Mouse (Mus musculus) left cerebral cortex, adult 9 months (tissue): ENCODE results near the gene Asb13.

Source experiments
- DNase-seq, 2 experiments: peaks; one replicate each; pipeline ENCODE4 v3.0.0; 2022; ENCODE audit warnings: low spot score in 2 of 2

Gene Asb13

DNA sequence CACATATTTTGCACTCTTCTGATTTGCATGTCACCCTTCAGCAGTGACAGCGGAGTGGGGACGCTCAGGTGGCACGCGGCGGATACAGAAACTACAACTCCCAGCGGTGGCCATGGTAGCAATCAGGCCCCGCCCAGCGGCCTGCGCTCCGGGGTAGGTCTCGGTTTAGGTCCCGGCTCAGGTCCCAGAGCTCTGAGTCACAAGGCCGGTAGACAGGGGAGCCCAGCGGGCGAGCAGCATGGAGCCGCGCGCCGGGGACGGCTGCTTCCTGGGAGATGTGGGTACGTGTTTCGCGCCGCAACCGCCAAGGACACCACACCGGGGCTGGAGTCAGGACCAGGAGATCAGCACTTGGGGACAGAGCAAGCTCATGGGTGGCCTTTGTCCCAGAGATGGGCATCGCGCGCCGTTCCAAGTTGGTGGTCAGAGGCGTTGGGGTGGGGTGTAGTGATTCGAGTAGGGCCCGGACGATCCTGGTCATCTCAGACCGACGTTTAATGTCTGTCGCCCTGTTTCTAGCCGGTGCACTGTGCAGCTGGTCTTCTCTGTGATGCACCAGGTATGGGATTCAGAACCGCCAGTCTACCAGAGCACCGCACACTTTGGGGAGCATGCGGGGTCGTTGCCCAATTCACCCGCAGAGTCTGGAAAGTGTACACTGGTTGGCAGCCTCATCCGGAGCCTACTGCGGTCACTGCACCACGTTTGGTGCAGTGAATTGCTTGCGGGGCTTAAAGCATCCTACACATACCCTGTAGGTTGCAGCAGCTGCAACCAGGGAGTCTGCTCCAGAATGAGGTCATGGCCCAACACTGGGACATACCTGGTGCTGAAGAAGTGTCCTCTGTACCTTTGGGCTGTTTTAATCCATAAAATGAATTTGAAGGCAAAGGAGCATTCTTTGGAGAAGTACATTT lies at the start of gene Asb13:
TSS of gene Asb13 (plus strand) at position 138 of the 917 bp plus-strand sequence.
- peak; percentile 62 to 87 for DNase-seq

DNA sequence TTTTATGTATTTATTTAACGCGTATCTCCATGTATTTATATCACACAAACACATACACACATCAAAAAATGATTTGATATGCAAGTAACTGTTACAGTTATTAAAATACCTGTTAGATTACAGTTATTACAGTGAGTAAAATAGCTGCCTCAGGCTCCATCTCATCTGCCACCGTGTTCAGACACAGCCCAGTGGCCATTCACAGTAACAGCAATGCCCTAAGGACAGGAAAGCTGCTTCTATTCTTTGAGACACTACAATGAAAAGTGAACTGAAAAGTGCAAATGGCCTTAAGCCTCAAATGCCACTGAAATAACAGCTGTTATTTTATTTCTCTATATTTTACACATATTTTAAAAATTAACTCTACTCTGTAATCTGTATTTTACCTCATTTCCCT lies 43.0 kb upstream of the Asb13 start:
- no peak for DNase-seq

DNA sequence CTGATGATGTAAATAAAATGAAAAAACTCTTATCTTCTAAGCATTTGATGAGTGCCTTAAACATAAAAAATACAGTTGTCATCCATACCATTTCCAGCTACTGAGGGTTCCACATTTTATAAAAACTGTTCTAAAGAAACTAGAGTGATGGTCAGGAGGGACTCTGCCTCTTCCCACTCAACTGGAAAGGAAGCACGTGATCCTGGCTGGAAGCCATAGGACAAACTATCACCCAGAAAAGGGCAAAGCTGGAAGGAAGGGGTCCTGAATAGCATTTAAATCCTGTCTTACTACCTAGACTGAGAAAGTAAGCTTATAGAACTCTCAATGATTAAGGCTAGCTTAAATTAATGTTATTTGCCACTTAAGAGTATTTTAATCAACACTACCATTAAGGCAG lies 39.5 kb upstream of the Asb13 start:
- DNase-seq: no peak

DNA sequence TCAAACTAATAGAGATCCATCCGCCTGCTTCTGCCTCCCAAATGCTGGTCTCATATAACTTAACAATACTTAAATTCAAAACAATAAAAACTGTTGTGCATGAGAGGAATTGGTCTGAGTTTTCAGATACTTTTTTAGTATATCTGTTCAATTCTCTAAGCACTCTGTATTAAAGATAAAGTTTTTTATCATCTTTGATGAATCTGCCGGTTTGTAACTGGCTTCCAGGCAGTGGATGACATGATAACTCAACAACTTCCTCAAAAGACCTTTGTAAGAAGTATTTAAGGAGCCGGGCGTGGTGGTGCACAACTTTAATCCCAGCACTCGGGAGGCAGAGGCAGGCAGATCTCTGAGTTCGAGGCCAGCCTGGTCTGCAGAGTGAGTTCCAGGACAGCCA lies 37.6 kb upstream of the Asb13 start:
- no peak for DNase-seq

DNA sequence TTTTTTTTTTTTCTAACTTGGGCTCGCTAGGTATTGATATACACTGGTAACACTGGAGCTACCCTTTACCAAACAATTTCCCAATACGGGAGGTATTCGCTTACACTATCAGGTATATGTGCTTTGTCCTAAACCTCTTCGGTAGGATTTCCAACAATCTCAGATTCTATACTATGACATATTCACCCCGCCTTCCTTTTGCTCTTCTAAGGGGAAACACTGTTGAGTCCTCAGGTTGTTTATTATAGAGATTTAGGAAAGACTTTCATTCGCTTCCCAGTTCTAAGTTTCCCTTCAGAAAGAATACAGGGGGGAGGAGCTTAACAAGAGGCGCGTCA lies 24.1 kb upstream of the Asb13 start:
- no peak for DNase-seq

DNA sequence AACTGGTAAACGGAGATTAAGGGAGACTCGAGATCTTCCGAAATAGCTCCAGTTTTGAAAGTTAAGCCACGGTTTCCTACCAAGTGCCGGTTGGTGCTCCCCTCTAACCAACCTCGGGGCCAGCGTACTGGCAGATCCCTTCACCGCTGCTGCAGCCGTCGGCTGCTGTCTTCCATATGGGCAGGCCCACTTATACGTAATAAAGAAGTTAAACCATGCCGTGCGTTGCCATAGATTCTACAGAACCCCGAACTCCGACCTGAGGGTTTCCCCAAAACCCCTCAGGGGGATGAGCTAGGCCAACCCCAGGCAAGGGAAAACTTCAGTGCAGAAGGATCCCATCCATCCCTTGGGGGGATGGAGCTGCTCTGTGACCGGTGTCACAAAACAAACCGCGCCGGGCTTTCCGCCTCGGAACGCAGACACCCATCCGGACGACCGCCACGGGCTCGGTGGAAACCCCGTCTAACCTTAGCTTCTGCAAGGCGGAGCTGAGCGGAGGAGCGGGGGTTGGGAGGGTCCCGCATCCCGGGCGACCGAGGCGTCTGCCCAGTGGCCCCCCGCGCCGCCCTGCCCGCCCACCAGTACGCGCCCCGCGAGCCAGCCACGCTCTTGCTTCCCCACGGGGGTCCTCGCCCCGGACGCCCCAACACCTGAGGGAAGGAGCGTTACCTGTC lies 23.6 kb upstream of the Asb13 start:
- peak in 1 of 2 experiments; percentile 8 for DNase-seq

DNA sequence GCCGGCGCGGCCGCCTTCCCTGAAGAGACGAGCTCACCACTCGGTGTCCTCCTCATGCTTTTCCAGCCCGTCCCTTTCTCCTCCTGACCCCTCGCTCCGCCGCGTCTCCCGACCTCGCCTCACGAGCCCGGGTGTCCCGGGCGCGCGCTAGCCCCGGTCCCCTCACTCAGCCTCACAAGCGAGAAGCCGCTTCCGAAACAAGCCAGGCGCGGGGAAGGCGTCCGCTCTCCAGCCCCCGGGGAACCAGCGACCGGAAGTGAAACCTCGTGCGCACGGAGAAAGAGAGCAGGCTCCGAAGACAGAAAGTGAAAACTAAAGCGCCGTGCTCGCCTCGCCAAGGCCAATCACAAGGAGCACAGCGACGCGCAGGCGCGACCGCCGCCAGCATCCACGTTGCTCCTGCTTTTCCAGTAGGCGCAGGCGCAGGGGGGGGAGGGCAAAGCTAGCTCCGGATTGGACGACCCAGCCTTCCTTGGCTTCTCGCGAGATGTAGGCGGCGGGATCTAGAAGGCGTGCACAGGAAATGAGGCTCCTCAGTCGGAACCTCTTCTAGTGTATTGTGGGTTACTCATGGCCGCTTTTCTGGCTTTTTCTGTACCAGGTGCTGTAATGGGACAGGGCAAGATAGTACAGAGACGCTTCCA lies 22.9 kb upstream of the Asb13 start, which contains the start of gene Fam208b:
TSS of gene Fam208b (minus strand) at position 314 of the 644 bp plus-strand sequence.
- DNase-seq: peak; percentile 95 to 99

DNA sequence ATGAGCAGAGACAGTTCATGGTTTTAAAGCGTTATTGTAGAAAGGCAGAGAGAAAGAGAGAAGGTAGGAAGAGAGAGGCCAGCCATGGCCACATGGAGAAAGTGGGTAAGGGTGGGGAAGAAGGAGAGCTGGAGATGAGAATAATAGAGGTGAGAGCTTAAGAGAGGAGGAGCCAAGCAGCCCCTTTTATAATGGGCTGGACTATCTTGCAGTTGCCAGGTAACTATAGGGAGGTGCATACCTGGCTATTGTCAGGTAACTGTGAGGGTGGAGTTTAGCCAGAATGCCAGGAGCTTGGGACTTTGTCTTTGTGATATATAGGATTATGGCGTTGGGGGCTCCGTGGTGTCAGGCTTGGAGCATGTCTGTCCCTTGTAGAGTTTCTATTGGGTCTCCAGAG lies 6.7 kb upstream of the Asb13 start:
- no peak for DNase-seq

DNA sequence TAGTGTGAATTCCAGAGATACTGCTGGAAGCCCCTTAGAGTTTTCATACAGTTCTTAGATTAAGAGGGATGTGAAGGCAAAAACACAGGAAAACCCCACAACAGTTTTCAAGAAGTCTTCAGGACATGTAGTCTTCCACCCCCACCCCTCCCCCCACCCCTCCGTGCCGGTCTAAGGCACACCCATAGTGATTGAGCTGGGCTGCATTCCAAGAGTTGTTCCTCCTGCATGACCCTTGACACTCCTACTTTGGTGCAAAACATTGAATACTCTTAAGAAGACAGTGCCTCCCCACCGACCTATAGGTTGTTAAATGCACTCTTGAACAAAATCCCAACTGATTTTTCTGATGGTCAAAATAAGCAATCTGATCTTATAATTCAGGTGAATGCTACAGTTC lies 5.7 kb upstream of the Asb13 start:
- no peak for DNase-seq

DNA sequence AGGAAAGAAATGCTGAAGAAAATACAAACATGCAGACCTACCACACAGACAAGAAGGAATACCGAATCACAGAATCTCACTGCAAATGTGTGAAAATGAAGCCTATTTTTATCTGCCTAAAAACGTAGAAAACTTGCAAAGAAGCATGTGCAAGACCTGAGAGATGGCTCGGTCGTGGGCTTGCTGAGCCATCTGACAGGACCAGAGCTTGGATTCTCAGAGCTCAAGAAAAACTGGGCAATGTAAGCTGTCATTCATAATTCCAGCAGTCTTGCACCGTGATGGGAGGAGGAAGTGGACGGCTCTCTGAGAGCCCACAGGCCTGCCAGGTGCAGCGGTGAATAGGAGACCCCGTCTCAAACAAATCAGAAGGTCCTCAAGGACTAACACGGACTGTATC lies 1.3 kb upstream of the Asb13 start:
- DNase-seq: no peak

DNA sequence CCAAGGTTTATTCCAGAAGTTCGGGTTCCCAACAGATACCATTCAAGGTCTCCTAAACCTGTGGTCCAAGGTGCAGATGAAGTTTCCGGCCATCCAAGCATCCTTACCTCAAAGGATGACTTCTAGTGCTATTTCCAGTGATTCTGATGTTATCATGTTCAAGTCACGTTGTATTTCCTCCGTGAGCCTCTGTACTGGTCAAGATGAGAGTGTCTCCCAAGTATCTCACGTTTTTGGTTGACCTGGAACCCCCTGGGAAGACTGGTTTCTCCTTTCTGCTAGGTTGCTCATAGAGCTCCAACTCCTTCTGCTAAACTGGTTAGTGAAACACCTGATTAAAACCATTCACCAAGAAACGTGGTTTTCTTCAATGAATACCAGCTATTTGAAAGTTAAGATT lies 701 bp upstream of the Asb13 start:
- DNase-seq: no peak

DNA sequence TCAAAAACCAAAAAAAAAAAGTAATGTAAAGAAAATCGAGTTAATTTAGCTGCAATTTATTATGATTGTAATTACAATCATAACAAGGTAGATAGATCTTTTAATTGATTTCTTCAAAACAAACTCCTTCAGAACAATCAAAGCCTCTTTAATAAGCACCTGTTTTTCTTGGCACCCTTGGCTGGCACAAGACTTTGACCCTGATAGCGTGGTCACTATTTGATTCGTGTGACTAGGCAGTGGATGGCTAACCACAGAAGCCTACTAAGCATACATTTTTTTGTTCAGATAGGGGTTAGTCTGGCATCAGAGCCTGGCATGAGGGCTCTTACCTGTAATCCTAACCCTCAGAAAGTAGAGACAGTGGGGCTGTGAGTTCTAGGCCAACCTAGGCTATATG lies 1.2 kb downstream of the Asb13 start:
- no peak for DNase-seq

DNA sequence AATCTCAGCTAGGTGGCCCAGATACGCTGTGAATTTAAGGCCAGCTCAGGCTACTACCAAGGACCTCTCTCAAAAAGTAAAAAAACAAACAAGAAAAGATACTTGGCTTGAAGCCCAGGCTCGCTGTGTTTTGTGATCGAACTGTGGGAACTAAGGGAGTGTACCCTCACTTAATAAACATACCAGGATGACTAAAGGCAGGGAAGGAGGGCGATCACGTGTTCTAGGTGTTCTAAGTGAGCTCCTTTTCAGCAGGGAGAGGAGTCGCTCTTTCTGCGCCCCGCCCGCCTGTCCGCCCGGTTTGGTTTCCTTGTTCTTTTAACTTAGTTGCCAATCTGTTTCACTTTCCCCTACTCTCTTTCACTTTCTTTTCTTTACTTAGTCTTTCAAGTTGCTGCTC lies 3.0 kb downstream of the Asb13 start:
- DNase-seq: no peak

DNA sequence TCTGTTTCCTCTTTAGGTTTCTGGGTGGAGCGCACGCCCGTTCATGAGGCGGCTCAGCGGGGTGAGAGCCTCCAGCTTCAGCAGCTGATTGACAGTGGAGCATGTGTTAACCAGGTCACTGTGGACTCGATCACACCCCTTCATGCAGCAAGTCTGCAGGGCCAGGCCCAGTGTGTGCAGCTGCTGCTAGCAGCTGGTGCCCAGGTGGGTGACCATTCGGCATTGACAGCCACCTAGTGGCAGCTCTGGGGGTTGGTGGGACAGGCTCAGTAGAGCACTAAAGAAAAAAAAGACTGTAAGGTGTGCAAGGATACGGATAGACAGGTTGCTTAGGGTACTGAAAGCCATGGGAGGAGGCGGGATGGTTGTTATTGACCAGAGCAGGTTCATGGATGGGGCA lies 8.2 kb downstream of the Asb13 start:
- DNase-seq: no peak

DNA sequence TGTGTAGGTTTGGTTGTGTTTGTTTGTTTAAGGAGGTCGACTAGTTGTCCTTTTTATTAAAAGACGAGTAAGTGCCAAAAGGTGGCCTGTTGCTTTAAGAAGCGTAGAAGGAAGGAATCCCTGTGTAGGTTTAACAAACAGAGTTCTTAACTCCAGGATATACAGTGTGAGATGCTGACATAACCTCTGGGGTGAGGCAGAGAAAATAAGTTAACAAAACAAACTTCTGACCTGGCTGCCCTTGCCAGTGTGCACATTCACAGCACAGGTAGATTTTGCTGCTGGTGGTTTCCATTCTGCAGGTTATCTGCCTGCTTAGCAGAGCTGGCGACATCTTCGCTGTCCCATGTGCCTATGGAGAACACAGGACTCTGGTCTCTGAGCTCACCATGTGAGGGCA lies 8.7 kb downstream of the Asb13 start:
- no peak for DNase-seq

DNA sequence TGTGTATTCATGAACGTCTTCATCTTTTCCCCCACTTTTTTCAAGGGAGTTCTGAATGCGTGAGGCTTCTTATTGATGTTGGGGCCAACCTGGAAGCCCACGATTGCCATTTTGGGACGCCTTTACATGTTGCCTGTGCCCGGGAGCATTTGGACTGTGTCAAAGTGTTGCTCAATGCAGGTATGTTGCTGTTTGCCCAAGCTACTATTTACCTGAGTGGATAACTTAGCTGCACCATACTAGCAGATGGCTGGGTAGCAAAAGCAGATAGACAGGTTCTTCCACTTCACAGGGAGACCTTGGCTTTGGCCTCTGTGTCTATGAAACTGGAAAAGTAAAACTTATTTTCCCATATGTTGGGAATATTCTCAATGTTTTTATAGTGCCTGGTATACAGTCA lies 11.0 kb downstream of the Asb13 start:
- DNase-seq: no peak

DNA sequence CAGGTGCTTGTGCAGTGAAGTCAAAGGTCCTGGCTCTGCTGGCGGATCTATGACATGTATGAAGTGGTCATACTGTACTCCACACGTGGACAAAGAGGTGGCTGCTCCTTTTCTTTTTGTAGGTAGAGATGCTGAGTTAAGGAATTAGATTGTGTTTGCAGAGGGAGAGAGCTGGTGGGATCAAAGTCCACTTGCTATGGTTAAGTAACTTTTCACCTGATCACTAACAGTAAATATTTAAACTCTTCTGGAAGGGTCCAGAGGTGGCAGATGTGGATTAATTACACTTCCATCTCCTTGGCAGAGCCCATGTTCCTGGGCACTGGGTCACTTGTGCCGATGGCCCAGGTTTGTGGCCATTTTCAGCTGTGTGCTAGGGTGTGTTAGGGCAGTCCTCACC lies 12.1 kb downstream of the Asb13 start:
- DNase-seq: no peak

DNA sequence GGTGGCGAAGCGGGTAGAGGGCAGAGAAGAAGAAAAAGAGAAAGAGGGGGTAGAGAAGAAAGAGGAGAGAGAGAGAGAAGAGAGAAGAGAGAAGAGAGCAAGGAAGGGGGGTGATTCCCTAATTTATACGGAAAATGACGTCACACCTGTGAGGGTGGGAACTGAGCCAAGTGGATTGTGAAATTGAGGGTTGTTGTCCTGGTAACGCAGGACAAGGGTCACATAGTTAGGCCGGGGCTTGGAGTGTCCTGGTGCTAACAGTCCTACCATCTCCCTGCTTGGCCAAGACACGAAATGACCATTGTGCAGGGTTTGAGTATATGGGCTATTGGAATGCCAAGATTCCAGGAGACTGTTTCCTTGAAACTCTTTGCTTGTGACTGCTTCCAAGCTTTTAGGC lies 12.7 kb downstream of the Asb13 start:
- DNase-seq: no peak

DNA sequence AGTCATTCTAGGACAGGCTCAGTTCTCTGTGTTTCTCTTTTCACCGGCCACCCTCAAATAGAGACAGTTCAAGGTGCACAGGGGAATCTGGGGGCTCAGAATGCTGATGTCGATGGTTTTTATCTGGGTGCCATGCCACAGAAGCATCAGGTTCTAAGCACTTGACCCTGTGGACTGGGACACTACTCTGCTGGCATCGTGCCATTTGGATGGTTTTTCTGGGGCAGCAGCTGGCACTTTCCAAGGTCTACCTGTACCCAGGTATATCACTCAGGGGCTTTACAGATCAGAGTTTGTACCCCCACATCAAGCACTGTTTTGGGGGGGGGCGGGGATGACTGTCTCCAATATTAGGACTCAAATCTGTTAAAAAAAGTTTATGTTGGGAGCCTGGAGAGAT lies 16.7 kb downstream of the Asb13 start:
- DNase-seq: no peak

DNA sequence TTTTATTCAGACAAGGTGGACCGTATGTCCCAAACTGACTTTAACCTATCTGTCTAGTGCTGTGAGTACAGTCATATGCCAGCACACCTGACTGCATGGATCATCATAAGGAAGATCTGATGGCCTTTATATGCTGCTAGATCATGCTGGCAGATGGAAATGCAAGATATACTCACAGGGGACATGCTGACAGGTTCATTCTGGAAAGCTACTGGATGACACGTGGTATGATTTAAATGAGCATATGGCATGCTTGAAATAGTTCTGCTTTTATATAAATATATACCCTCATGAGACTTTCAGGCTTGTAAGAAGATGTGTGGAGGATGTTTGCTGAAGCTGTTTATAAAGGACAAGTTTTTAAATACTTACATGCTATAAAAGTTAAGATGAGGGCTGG lies 20.6 kb downstream of the Asb13 start:
- peak; percentile 46 to 65 for DNase-seq

DNA sequence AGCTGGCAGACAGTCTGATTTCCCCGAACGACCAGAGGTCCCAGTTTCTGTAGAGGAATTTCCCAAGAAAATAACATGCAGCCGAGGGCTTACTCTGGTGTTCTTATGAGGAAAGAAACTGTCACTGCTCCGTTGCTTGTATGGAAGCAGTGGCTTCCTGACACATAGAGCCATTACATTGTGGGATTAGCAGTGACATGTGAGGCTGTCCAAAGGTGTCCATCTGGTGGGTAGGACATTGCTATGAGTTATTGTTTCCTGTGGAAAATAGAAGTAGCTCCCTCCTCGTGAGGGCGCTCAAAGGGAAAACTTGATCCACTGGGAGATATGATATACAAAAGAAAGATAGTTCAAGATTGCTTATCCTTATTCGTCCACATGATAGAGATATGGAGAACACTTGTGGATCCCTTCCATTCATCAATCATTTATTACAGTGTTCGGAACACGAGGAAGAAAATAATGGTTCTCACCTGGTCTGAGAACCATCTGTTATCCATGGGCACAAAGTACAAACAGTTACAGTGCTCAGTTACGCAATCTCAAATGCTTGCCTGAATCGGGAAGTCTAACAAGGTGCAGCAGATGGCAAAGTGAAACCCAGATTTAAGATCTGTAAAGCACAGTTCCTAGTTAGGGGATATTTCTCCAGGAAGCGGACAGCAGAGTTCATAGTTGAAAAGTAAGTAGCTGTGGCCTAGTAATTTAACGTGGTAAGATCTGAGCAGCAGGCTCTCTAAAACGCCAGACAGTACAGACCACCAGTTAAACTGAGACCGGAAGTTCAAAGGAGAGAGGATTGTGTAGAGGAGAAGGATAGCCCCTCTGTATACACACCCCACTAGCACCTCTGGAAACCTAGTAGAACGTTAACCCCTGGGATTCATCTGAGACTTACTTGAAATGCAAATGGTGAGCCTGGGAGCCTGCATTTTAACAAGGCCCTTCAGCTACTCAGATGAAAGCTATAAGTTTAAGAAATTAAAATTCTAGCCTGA lies 25.6 kb downstream of the Asb13 start:
- DNase-seq: no peak

DNA sequence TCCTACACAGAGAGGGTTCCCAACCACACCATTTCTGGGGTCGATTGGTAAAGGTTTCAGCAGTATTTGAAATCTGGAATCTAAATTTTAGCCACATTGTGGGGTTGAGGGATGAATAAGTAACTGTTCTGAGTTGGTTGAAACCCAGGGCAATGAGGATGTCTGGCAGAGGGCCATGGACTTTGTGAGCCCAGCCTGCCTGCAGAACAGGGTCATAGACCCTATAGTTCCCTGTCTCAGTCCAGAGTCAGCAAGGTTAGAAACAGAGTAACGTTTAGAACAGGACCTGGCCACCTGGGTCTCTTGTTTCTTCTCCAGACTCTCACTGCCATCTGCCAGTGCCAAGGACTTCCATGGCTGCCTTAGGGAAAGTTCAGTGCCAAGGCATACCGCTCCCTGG lies 30.4 kb downstream of the Asb13 start:
- DNase-seq: no peak
